Mouse (Mus musculus): ENCODE data around the gene Ooep. TPM values are rescaled to one million over a fixed set of nuclear protein-coding genes. Genes with fewer than 3 reads are reported as not detected.
"Not testable (repeated sequence)": the region's sequence is repeated elsewhere in the genome, so short reads cannot be mapped to it uniquely, and the experiment has no call there.

The Ooep gene
- polyA plus RNA-seq, 1 experiment from 2014 or later, result 3.8 TPM

DNA sequence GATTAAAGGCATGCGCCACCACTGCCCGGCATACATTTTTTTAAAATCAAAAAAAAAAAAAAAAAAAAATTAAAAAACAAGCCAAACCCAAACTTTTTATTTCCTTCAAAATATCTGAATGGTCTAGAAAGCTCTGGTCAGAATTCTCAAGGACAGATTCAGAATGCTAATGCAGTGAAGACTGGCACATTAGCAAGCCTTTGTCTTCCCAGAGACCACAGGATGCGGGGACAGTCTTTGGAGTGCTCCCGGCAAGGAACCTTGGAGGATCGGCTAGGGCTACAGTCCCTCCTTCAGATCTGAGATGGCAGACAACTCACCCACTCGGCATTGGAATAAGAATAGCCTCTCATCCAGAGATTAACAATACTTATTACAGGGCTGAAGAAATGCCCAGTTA, 13.8 kb downstream of the Ooep start:
- no peak overlapping the region for H3K4me2 ChIP-seq (replicated peaks)
- no peak overlapping the region for H3K27ac ChIP-seq

DNA sequence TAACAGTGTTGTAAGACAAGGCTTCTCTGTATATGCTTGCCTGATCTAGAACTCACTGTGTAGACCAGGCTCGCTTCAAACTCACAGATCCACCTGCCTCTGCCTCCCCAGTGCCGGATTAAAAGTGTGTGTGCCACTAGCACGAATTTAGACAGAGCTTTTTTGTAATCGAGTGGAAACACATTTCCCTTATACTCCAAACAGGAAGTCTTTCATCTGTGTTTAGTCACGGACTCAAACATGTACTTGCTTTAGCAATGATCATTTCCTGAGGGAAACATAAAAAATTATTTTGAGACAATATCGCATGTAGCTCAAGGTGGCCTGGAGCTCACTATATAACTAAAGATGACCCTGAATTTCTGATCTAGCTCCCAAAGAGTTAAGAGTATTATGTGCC, 15.2 kb downstream of the Ooep start:
- Histone ChIP-seq H3K27ac (no peak overlapping the region), H3K9ac (no peak overlapping the region), H3K4me2 (replicated peaks) (no peak overlapping the region), H3K27me3 (no peaks in the 10 kb centered on the region), H3K9me3 (no peaks in the 10 kb centered on the region), H3K4me1 (no peaks in the 10 kb centered on the region), H3K36me3 (no peaks in the 10 kb centered on the region), H3K4me3 (no peak overlapping the region)
- WGBS, result 46% methylated on average over 6 of the region's 6 CpGs
- ATAC-seq (ENCODE audit: low FRiP score, low read depth), result no peak

More for the DNA sequence above, 13.8 kb downstream of the Ooep start:
- no peak for ATAC-seq (ENCODE audit: low FRiP score, low read depth)
- Histone ChIP-seq H3K4me1 (no peaks in the 10 kb centered on the region), H3K9ac (no peak overlapping the region), H3K9me3 (no peaks in the 10 kb centered on the region), H3K36me3 (no peaks in the 10 kb centered on the region), H3K4me3 (no peak overlapping the region), H3K27me3 (no peaks in the 10 kb centered on the region)
- WGBS, result 92% methylated on average over 6 of the region's 6 CpGs

DNA sequence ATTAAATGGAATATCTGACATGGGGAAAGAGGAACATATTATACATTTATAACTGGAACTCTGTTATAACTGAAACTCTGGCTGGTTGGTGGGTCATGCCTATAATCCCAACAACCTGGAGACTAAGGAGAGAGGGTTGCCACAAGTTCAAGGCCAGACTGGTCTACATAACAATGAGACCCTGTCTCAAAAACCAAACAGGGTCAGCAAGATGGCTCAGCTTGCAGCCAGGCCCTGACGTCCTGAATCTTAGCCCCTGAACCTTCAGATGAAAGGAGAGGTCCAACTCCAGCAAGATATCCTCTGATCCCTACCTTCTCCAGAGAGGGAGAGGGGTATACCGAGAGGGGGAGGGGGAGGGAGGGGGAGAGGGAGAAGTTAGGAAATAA, 18.0 kb downstream of the Ooep start:
- no peak for ATAC-seq (ENCODE audit: low FRiP score, low read depth)
- Histone ChIP-seq H3K4me2 (replicated peaks) (no peak overlapping the region), H3K4me3 (no peak overlapping the region), H3K27me3 (no peaks in the 10 kb centered on the region), H3K36me3 (no peaks in the 10 kb centered on the region), H3K4me1 (no peaks in the 10 kb centered on the region), H3K9me3 (no peaks in the 10 kb centered on the region), H3K9ac (no peak overlapping the region), H3K27ac (no peak overlapping the region)
- WGBS, result 57% methylated on average over 2 of the region's 2 CpGs

DNA sequence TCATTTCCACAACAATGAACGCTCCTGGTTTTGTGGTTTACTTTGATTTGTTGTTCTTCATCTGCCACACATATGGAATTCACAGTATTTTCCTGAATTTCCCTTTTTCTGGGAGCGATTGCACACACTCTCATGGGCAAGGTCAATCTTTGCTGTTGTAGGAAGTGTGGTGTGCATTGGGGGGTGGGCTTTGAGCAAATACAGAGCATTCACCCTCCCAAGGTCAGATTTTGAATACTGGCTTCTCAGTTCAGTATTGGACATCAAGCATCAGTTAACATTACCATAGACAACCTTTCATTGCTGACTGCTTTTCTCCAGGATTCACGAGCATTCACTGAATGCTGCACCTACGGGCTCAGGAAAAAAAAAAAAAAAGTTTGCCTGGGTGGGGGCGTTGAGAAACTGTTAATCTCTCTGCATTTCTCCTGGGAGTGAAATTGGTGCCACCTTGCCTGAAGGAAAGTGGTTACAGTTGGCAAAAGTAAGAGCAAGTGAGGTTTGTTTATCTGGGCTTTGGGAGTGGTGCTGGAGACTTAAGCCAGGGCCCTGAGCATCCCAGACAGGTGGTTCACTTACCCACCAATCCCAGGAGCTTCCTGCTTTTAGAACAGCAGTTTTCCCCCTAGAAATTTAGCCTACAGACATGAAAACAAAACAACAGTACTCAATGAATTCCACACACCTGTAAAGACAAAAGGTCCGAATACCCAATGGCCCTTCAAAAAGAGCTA, 18.6 kb downstream of the Ooep start:
- 76% methylated on average over 6 of the region's 6 CpGs for WGBS
- ATAC-seq (ENCODE audit: low FRiP score, low read depth), result no peak
- H3K27ac ChIP-seq, result no peak overlapping the region
- H3K27me3 ChIP-seq, result no peaks in the 10 kb centered on the region
- H3K9ac ChIP-seq, result no peak overlapping the region
- H3K36me3 ChIP-seq, result no peaks in the 10 kb centered on the region
- H3K4me3 ChIP-seq, result no peak overlapping the region
- no peak overlapping the region for H3K4me2 ChIP-seq (replicated peaks)
- H3K9me3 ChIP-seq, result no peaks in the 10 kb centered on the region
- no peaks in the 10 kb centered on the region for H3K4me1 ChIP-seq

DNA sequence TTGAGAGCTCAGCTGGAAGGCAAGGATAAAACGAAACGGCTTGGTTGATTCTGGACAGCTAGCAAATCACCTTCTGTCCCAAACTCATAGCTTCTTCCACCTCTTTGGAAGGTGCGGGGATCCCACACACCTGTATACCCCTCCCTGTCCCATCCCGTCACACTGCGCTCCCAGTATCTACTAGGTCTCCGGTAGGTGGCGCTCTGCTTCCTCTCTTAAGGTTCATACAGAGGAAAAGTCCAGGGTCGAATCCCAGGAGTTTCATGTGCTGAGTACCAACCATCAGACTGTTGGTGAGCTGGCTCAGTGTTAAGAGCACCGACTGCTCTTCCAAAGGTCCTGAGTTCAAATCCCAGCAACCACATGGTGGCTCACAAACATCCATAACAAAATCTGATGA, 20.5 kb downstream of the Ooep start:
- no peak overlapping the region for H3K27ac ChIP-seq
- H3K27me3 ChIP-seq, result no peaks in the 10 kb centered on the region
- no peak overlapping the region for H3K4me2 ChIP-seq (replicated peaks)
- no peak overlapping the region for H3K4me3 ChIP-seq
- no peaks in the 10 kb centered on the region for H3K4me1 ChIP-seq
- no peaks in the 10 kb centered on the region for H3K9me3 ChIP-seq
- H3K36me3 ChIP-seq, result no peaks in the 10 kb centered on the region
- no peak overlapping the region for H3K9ac ChIP-seq
- ATAC-seq (ENCODE audit: low FRiP score, low read depth), result no peak; the same call in 1 of the 2 replicates
- WGBS, result 14% methylated on average over 9 of the region's 9 CpGs

DNA sequence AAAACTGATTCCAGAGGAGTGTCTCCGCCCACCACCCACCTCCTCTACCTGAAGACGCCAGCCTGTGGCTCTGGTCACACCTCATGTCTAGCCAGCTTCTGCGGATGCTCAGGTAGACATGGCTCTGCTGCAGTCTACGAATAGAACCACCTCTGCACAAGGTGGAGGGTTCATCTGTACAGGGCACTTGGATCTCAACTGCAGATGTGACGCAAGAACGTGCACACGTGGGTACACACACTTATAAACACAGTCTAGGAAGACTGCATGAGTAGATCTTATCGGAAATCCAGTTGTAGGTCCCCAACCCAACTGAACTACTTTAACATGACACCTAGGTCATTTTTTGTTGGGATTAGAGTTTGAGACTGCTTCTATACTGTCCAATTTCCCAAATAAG, 22.9 kb downstream of the Ooep start, which contains the start of gene Gsta2:
Gsta2 (minus strand) TSS at position 178 of the 400 bp plus-strand sequence.
- Histone ChIP-seq H3K4me2 (replicated peaks) (no peak within 1 kb of the TSS), H3K9me3 (no peaks in the 10 kb centered on the region), H3K4me3 (no peak within 1 kb of the TSS), H3K27me3 (no peaks in the 10 kb centered on the region), H3K4me1 (no peaks in the 10 kb centered on the region), H3K27ac (no peak within 1 kb of the TSS), H3K36me3 (no peaks in the 10 kb centered on the region), H3K9ac (no peak within 1 kb of the TSS)
- no peak for ATAC-seq (ENCODE audit: low FRiP score, low read depth)
- WGBS, result 89% methylated on average over 8 of the region's 8 CpGs

DNA sequence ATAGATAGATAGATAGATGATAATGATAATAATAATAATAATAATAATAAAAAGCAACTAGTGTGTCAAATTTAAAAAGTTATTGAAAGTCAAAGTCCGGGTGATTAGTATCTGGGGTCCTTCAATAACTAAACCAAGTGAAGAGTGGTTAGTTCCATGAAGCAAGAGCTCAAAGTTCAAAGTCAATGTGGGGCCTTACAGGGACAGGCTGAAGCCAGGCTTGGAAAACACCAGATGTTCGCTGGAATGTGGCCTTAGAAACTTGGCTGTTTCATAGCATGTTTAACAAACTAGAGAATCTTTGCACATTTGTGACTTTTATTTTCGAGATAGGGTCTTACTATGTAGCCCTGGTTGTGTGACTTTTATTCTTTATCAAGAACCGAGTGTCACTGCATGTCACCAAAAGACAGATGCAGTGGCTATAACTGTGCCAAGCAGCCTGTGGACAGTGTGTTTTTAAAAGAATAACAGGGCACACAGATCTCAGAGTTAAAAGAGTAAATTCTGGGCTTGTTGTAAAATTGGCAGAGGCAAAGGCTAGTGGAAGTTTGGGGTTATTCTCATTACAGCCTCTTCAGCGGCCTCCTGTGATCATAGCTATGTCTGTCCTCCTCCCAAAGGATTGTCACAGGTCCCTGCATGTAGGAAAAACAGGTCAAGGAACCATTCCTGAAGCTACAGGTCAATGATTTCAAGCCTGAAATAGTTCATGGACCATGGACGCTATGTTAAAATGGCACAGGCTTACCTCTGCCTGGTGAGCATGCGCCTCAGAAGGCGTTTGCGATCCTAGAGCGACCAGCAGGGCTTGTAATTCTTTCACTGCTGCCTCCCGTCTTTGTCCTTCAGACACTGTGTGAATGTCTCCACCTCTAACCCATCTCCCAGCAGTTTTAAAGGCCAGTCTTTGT, 23.6 kb downstream of the Ooep start:
- 76% methylated on average over 11 of the region's 11 CpGs for WGBS
- H3K4me1 ChIP-seq, result no peaks in the 10 kb centered on the region
- no peak overlapping the region for H3K9ac ChIP-seq
- H3K27me3 ChIP-seq, result no peaks in the 10 kb centered on the region
- H3K36me3 ChIP-seq, result no peaks in the 10 kb centered on the region
- no peak for ATAC-seq (ENCODE audit: low FRiP score, low read depth)
- H3K4me2 ChIP-seq (replicated peaks), result no peak overlapping the region
- no peak overlapping the region for H3K27ac ChIP-seq
- no peak overlapping the region for H3K4me3 ChIP-seq
- no peaks in the 10 kb centered on the region for H3K9me3 ChIP-seq

DNA sequence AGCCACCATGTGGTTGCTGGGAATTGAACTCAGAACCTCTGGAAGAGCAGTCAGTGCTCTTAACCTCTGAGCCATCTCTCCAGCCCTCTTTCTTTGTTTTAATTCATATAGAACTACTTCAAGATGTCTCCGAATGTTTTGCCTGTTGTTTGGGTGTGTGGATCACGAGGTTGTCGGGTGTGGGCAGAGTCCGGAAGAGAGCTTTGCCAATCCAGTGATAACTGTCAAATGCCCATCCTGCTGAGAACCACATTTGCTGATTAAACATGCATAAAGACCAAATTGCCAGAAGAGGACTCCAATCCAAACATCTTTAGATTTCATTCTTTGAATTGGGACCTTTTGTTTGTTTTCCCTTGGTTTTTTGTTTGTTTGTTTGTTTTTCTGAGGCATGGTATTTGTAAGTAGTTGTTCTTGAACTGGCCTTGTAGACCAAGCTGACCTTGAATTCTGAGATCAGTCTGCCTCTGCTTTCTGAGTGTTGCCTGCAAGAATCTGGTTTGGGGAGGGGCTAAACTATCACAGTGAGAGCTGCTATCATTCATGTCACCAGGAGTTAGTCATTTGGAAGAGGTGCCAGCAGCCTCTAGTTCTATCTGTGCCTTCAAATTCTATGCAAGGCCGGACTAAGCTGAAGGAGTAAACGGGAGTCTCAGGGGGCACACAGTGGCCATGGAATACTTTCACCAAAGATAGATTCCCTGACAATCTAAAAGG, 26.9 kb downstream of the Ooep start:
- no peaks in the 10 kb centered on the region for H3K27me3 ChIP-seq
- H3K36me3 ChIP-seq, result no peaks in the 10 kb centered on the region
- no peaks in the 10 kb centered on the region for H3K4me1 ChIP-seq
- ATAC-seq (ENCODE audit: low FRiP score, low read depth), result no peak
- WGBS, result 86% methylated on average over 6 of the region's 6 CpGs
- no peak overlapping the region for H3K27ac ChIP-seq
- H3K9me3 ChIP-seq, result no peaks in the 10 kb centered on the region
- no peak overlapping the region for H3K4me3 ChIP-seq
- no peak overlapping the region for H3K4me2 ChIP-seq (replicated peaks)
- no peak overlapping the region for H3K9ac ChIP-seq

DNA sequence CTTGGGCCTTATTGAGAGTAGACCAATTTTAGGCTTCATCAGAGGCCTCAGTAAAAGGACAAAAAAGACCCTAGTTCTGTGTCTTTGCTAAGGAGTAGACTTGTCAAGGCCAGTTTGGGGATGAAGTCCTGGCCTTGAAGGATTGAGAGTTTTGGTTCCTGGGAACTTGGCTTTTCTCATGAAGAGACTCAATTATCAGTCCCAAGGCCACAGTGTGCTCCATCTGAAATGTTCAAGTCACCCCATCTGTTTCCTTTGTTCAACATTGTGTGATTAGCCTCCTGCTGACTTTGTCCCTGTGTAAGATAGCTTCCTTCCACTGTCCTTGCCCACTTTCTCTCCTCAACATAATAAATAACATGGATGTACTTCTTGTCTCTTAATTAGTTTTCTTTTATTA, 28.5 kb downstream of the Ooep start:
- not testable (repeated sequence) for H3K36me3 ChIP-seq; H3K4me3 ChIP-seq; H3K9ac ChIP-seq; H3K9me3 ChIP-seq; ATAC-seq (ENCODE audit: low FRiP score, low read depth); H3K27ac ChIP-seq; H3K27me3 ChIP-seq; H3K4me2 ChIP-seq (replicated peaks); H3K4me1 ChIP-seq

DNA sequence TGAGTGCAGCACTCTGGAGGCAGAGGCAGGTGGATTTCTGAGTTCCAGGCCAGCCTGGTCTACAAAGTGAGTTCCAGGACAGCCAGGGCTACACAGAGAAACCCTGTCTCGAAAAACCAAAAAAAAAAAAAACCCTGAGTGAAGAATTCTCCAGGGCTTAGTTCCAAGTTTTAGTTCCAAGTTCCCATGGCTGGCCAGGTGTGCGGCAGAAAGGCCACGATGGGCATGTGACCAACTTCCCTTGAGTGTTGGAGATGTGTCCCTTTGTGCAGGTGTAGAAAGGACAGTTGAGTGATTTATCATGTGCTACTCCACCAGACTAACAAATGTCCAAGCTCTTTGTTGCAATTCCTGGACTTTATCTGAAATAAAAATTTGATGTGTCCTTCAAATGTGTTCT, 29.4 kb downstream of the Ooep start:
- H3K27me3 ChIP-seq; ATAC-seq (ENCODE audit: low FRiP score, low read depth); H3K9ac ChIP-seq; H3K4me1 ChIP-seq; H3K36me3 ChIP-seq; H3K27ac ChIP-seq; H3K9me3 ChIP-seq; H3K4me3 ChIP-seq; H3K4me2 ChIP-seq (replicated peaks): not testable (repeated sequence)
- 86% methylated on average over 3 of the region's 3 CpGs for WGBS

DNA sequence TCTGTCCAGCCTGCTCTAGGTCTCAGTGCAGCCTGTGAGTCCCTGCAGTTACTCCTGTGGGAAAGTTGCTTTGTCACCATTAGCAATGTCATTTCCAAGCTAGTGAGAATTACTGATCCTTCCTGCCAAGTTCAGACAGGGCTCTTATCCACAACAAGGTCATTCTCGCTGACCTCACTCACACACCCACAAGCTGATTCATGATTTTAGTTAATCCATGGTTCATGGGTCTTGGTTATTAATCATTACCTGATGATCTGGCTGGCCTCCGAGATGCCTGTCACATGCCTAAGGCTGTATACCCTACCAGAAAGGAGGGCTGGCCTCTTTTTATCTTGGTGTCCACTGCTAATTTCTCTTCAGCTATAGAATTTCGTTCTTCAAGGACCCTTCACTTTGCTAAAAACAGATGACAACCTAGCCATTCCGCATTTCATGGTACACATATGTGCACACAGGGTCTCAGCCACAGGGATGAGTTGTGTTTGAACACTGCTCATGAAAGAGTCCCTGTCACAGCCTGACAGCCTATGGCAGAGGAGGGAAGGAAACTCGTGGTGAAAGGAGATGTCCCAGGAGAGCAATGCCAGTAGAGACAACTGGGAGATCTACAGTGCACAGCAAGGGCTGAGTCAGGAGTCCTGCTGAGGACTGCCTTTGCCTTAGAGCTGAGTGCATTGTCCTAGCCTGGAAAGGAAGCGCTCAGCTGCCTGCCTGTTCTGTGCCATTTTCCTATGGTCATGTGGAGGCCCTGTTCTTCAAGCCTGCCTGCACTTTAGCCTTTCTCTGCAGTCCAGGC, 30.1 kb downstream of the Ooep start:
- H3K9ac ChIP-seq; H3K27ac ChIP-seq; H3K4me2 ChIP-seq (replicated peaks); H3K4me1 ChIP-seq; ATAC-seq (ENCODE audit: low FRiP score, low read depth); H3K9me3 ChIP-seq; H3K36me3 ChIP-seq; H3K27me3 ChIP-seq; H3K4me3 ChIP-seq: not testable (repeated sequence)
- 69% methylated on average over 6 of the region's 6 CpGs for WGBS
